Comparison of ENCODE assay signal across 21 mouse cellular contexts in the genomic region with DNA sequence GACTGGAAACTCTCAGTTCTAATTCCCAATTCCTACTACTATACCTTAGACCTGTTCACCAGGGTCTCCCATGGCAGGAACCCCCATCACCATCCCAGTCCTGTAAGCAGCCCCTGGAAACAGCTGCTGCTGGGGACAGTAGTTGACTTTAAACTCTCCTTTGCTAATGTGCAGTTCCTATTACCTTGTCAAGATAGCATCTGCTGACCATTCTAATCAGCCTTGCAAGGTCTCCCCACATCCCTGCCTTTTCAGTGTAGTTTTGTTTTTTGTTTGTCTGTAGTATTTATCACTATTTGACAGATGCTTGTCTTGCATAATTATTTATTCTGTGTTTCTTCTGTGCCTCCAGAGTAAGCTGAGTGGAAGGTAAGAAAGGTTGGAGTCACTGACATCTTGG.
DNase-seq lines count a peak whose midpoint lies in the region; ATAC-seq lines count a peak whose summit lies in the region.
"Had no signal": no experiment of that assay in that cellular context is flagged by ENCODE, and none has a peak within 500 bp of the region (broad histone marks: within the 10 kb centered on the region; RNA-seq: fewer than 3 reads in every experiment).

No protein-coding gene starts in this region.

- no peak overlapping the region for H3K4me3 ChIP-seq in heart, embryonic 11.5 days (ENCODE audit: low read depth, low read length)
- no peak overlapping the region for H3K4me3 ChIP-seq in midbrain, embryonic 11.5 days (ENCODE audit: low read depth, low read length)
- H3K4me3 ChIP-seq in midbrain, embryonic 13.5 days (replicated peaks), result no peak overlapping the region
- H3K4me3 ChIP-seq in liver, embryonic 16.5 days (ENCODE audit: low read depth, low read length), result no peak overlapping the region
- no peak overlapping the region for H3K4me3 ChIP-seq in hindbrain, embryonic 13.5 days
- H3K4me3 ChIP-seq: embryonic facial prominence, embryonic 15.5 days; erythroblast, embryonic 14.5 days; forebrain, embryonic 10.5 days had no signal

- no peak overlapping the region for H3K4me2 ChIP-seq in heart, embryonic 11.5 days
- H3K4me2 ChIP-seq in midbrain, embryonic 11.5 days, result no peak overlapping the region
- H3K4me2 ChIP-seq in midbrain, embryonic 13.5 days (replicated peaks), result no peak overlapping the region
- H3K4me2 ChIP-seq in liver, embryonic 16.5 days (ENCODE audit: low read depth, low read length), result peak overlapping the region; percentile 30; the same call in 1 of the 2 replicates
- H3K4me2 ChIP-seq in hindbrain, embryonic 13.5 days, result no peak overlapping the region
- H3K4me2 ChIP-seq: embryonic facial prominence, embryonic 15.5 days had no signal

- peak overlapping the region; percentile 7; the same call in 1 of the 2 replicates for H3K27ac ChIP-seq in heart, embryonic 11.5 days (ENCODE audit: low read depth, low read length)
- H3K27ac ChIP-seq in midbrain, embryonic 11.5 days (ENCODE audit: low read depth, low read length), result no peak overlapping the region
- H3K27ac ChIP-seq in midbrain, embryonic 13.5 days, result no peak overlapping the region
- peak overlapping the region; percentile 63 for H3K27ac ChIP-seq in liver, embryonic 16.5 days (ENCODE audit: low read length)
- no peak overlapping the region for H3K27ac ChIP-seq in hindbrain, embryonic 13.5 days
- H3K27ac ChIP-seq: embryonic facial prominence, embryonic 15.5 days; forebrain, embryonic 10.5 days had no signal

- DNase-seq in heart, postnatal 36 days, result no peak
- peak; percentile 1 for DNase-seq in midbrain, embryonic 11.5 days (ENCODE audit: low spot score, missing footprints)
- no peak for DNase-seq in cerebellum, adult 18-20 months
- DNase-seq: adrenal gland, adult 2 months; adrenal gland, postnatal 36 days; cerebellum, adult 8-10 months; cerebellum, postnatal 14 days; embryo, embryonic 11 days; gastrocnemius, postnatal 36 days; heart, adult 18-20 months; heart, postnatal 14 days had no signal

- no peaks in the 10 kb centered on the region for H3K9me3 ChIP-seq in heart, embryonic 11.5 days (replicated peaks; ENCODE audit: control insufficient read depth, low read length)
- no peaks in the 10 kb centered on the region for H3K9me3 ChIP-seq in midbrain, embryonic 11.5 days (ENCODE audit: control insufficient read depth, low read length)
- no peaks in the 10 kb centered on the region for H3K9me3 ChIP-seq in midbrain, embryonic 13.5 days
- no peaks in the 10 kb centered on the region for H3K9me3 ChIP-seq in liver, embryonic 16.5 days (replicated peaks; ENCODE audit: control insufficient read depth, low read length)
- no peaks in the 10 kb centered on the region for H3K9me3 ChIP-seq in hindbrain, embryonic 13.5 days
- H3K9me3 ChIP-seq: embryonic facial prominence, embryonic 15.5 days; forebrain, embryonic 10.5 days had no signal

- H3K27me3 ChIP-seq in heart, embryonic 11.5 days (ENCODE audit: control insufficient read depth, insufficient read depth, low read length), result no peaks in the 10 kb centered on the region
- no peaks in the 10 kb centered on the region for H3K27me3 ChIP-seq in midbrain, embryonic 11.5 days (ENCODE audit: control insufficient read depth, insufficient read depth, low read length)
- 0 out of 2 replicates have a peak, but pooled peaks cover 3% of the 10 kb centered on the region for H3K27me3 ChIP-seq in midbrain, embryonic 13.5 days
- H3K27me3 ChIP-seq in liver, embryonic 16.5 days (ENCODE audit: control insufficient read depth, insufficient read depth, low read depth, low read length), result no peaks in the 10 kb centered on the region
- H3K27me3 ChIP-seq in hindbrain, embryonic 13.5 days, result no peaks in the 10 kb centered on the region
- H3K27me3 ChIP-seq: embryonic facial prominence, embryonic 15.5 days had no signal

- intact Hi-C loops in heart, postnatal 36 days (cut with DNase I), result loop anchor here (5.0 kb wide), 1 partner anchor 531 kb away; no protein-coding TSS in a partner anchor

- ATAC-seq in heart, embryonic 11.5 days (replicated peaks; ENCODE audit: insufficient number of reproducible peaks, low FRiP score, low TSS enrichment), result no peak
- no peak for ATAC-seq in midbrain, embryonic 11.5 days (ENCODE audit: low FRiP score)
- ATAC-seq in midbrain, embryonic 13.5 days, result no peak
- ATAC-seq in liver, embryonic 16.5 days (ENCODE audit: low read depth), result peak; percentile 41; the same call in 1 of the 2 replicates
- ATAC-seq in hindbrain, embryonic 13.5 days (ENCODE audit: low FRiP score), result no peak
- ATAC-seq: forebrain, embryonic 14.5 days; hindbrain, embryonic 16.5 days; inflammation-experienced regulatory T-cells, adult 6 months had no signal

- H3K36me3 ChIP-seq in heart, embryonic 11.5 days (ENCODE audit: control insufficient read depth, insufficient read depth, low read length), result no peaks in the 10 kb centered on the region
- H3K36me3 ChIP-seq in midbrain, embryonic 11.5 days (ENCODE audit: control insufficient read depth, insufficient read depth, low read length), result no peaks in the 10 kb centered on the region
- no peaks in the 10 kb centered on the region for H3K36me3 ChIP-seq in midbrain, embryonic 13.5 days
- no peaks in the 10 kb centered on the region for H3K36me3 ChIP-seq in liver, embryonic 16.5 days (ENCODE audit: control insufficient read depth, insufficient read depth)
- H3K36me3 ChIP-seq in hindbrain, embryonic 13.5 days, result no peaks in the 10 kb centered on the region
- H3K36me3 ChIP-seq: embryonic facial prominence, embryonic 15.5 days; forebrain, embryonic 10.5 days had no signal

- H3K4me1 ChIP-seq in heart, embryonic 11.5 days (ENCODE audit: control insufficient read depth, insufficient read depth, low read length), result peaks cover 52% of the 10 kb centered on the region
- H3K4me1 ChIP-seq in midbrain, embryonic 11.5 days (ENCODE audit: control insufficient read depth, insufficient read depth, low read length), result no peaks in the 10 kb centered on the region
- peaks cover 13% of the 10 kb centered on the region for H3K4me1 ChIP-seq in midbrain, embryonic 13.5 days (replicated peaks)
- peaks cover 20% of the 10 kb centered on the region for H3K4me1 ChIP-seq in liver, embryonic 16.5 days (ENCODE audit: control insufficient read depth, low read depth, low read length)
- H3K4me1 ChIP-seq in hindbrain, embryonic 13.5 days (replicated peaks), result peaks cover 12% of the 10 kb centered on the region
- H3K4me1 ChIP-seq: embryonic facial prominence, embryonic 15.5 days had no signal

- H3K9ac ChIP-seq in heart, embryonic 11.5 days (ENCODE audit: low read depth, low read length), result no peak overlapping the region
- no peak overlapping the region for H3K9ac ChIP-seq in midbrain, embryonic 11.5 days (ENCODE audit: low read length)
- H3K9ac ChIP-seq in midbrain, embryonic 13.5 days (replicated peaks), result no peak overlapping the region
- H3K9ac ChIP-seq in liver, embryonic 16.5 days (ENCODE audit: low read depth, low read length), result no peak overlapping the region
- H3K9ac ChIP-seq in hindbrain, embryonic 13.5 days, result no peak overlapping the region
- H3K9ac ChIP-seq: embryonic facial prominence, embryonic 15.5 days had no signal

Comparison
In these comparisons a context has a peak if more than half of its experiments do, and no peak if none do; other contexts are left out.
1. H3K27ac ChIP-seq: peak in heart, embryonic 11.5 days (single experiment) and liver, embryonic 16.5 days (single experiment); none in midbrain, embryonic 11.5 days (single experiment), midbrain, embryonic 13.5 days (single experiment) and hindbrain, embryonic 13.5 days (single experiment).